Mouse (Mus musculus) spleen, adult 18-20 months (tissue): ENCODE data around the gene Snx14.
A peak's percentile ranks its signal among the peaks of the same experiment; 100 is the strongest.
"Not testable (repeated sequence)": the region's sequence is repeated elsewhere in the genome, so short reads cannot be mapped to it uniquely, and the experiment has no call there.

Experiments
- DNase-seq, 2 experiments: peaks; one replicate each; pipeline ENCODE4 v3.0.0; 2022; ENCODE audit warnings: mixed read lengths in 2 of 2

Snx14 gene

DNA sequence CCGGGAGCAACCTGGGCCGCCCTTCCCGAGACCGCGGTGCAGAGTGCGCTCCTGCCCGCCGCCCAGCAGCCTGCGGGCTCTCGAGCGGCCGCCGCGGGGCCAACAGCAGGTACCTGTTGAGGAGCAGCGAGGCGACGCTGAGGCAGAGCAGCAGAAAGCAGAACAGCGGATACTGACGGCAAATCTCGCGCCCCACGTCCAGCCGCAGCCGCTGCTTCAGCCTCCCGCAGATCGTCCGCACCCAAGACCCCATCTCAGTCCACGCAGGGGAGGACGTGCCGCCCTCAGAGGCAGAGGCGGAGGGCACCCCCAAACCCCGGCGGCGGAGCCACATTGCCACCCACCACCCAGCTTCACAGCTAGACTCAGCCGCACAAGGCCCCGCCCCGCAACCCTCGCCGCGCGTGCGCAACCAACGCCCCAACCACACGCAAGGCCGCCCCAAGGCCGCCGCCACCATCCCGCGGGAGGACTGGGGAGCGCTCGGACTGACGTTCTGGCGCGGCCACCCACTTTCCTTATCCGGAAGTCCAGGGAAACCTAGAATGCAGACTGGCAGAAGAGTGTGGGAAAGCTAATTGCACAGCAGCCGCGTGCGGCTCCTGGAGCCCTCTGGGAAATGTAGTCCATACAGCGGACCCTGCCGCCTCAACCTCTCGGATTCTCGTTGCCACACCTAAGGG is at the start of gene Snx14:
TSS of gene Snx14 (minus strand) at position 404 of the 683 bp plus-strand sequence.
- DNase-seq = peak; percentile 84 to 95

DNA sequence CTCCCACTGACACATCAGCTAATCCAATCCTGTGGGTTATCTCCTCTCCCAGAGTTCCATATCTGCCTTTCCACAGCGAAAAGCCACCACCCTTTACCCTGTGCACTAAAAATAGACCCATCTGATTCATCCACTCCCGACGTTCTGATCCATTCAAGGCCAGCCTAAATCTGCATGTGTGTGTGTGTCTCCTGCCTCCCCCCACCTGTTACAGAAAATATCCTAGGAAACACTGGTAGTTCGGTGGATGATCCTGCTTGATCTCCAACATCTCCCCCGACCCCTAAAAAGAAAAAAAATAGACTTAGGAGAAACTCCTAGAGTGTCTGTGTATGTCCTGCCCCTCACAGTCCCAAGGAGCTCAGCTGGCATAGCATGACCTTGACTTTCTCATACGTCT is 45.8 kb upstream of the Snx14 start:
- DNase-seq = no peak

DNA sequence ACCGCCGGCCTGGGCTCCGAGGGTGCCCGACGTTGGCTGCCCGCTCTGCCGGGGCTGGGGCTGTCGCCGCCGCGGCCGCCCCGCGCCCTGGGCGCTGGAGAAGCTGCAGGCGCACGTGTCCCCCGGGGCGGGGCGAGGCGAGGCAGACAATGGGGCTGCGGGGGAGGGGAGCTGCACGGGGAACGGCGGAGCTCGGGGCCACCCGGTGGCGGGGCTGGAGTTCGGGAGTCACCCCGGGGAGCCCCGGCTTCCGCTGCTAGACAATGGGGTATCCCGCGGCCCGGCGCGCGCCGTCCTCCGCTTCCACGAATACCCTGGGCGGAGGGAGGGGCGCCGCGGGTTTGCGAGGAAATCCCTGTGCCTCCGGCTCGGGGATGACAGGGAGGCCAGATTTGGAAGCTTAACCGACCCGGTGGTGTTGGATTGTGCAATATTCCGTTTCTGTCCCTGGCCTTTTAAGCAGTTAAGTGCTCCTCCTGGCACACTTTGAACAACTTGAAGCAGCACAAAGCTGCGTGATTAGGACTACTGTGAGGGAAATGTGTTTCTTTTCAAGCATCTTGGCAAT is 44.2 kb upstream of the Snx14 start:
- peak; percentile 79 to 82 for DNase-seq

DNA sequence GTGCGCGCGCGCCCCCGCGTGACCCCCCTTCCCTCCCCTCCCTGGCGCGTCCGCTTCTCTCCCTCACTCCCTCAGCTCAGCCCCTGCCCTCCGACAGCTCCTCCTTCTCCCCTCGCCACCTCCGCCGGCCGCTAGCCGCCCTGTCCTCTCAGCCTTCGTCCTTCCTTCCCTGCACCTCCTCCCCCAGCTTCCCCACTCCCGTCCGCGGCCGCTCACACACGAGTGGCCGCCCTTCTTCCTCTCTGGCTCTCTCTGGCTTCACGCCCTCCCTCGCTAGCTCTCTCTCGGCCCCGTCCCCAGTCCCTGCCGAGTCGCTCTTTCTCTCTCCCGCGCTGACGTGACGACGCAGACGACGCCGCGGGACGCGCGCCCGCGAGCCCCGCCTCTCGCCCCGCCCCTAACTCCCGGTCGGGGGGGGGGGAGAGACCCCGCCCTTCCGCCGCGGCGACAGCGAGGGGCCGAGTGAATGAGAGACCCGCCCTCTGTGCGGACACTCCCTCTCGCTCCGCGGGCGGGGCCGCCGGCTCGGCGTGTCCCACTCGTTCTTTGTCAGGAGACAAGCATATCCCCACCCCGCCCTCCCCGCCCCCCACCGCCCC is 43.6 kb upstream of the Snx14 start, which contains the start of gene Syncrip:
TSS of gene Syncrip (minus strand) at position 345 of the 599 bp plus-strand sequence.
- DNase-seq = peak; percentile 89

DNA sequence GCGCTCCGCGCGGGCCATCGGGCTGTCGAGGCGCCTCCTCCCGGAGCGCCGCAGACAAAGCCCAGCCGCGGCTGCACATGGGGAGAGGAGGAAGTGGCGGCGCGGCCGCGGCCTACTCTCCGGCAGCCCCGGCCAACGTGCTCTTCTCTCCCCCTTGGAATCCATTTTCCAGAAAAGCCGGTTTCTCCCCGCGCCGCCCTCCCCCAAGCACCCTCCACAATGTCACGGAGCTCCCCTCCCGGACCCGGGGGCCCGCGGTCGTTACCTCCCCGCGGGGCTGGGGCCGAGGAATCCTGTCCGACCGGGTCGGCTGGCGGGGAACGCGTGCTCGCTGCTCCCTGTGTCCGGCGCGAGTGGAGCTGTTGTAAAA is 43.0 kb upstream of the Snx14 start:
- peak; percentile 56 for DNase-seq

DNA sequence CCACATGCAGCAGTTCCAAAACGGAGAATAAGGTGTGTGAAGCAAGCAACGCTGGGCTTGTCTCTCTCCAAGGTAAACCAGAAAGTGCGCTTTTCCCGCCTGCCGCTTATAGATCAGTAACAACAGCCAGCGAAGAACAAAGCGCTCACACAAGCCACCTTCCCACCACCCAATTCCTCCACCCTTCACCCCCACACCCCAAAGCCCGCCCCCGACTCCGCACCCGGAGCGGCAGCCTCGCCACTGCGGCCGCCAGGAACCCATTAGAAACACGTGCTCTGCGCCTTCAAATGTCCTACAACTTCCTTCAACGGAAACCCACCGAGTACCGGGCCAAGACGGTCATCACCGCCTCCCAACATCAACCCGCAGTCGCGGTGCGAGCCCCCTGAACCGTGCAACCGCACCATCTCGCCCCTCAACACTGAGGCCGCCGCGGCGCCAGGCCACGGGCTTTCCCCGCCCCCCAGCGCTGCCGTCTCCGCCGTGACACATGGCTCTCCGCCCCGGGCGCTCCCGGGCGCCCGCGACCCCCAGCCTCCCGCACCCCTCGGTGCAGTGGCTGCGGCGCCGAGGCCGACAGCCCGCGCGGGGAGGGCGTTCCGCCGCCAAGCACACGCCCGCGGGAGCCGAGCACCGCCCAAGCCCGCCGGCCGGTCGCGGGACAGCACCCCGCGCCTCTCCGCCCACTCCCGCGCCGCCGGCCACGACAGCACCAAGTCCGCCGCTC is 42.5 kb upstream of the Snx14 start:
- peak; percentile 51 to 52 for DNase-seq

DNA sequence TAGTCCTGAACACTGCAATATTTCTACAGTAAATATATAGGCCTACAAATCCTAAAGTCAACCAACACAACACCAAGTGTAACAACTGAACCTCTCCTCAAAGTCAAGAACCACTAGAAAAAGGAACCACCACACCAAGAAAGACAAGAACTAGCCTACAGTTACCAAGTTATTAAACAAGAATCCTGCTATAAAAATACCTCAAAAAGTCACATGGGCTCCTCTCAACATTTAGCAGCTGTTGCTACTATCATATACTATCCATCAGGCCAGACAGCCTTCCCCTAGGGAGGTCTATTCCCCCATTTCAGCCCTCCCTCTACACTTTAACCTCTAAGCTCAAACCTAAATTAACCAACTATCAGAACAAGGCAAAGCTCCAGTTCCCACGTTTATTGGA is 41.4 kb upstream of the Snx14 start:
- no peak for DNase-seq

DNA sequence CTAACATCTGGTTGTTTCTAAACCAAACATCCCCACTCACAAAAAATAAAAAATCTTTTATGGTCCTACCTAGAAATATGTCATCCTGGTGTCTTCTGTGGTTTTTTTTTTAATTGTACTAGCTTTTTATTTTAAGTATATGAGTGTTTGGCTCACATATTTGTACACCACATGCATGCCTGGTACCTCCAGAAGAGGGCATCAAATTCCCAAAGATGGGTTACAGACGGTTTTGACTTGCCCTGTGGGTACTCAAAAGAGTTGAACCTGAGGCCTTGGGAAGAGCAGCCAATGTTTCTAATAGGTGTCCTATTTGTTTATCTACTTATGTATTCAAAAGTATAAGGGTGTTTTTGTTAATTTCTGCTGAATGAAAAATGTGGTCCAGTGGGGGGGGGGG is 37.4 kb upstream of the Snx14 start:
- DNase-seq = no peak

DNA sequence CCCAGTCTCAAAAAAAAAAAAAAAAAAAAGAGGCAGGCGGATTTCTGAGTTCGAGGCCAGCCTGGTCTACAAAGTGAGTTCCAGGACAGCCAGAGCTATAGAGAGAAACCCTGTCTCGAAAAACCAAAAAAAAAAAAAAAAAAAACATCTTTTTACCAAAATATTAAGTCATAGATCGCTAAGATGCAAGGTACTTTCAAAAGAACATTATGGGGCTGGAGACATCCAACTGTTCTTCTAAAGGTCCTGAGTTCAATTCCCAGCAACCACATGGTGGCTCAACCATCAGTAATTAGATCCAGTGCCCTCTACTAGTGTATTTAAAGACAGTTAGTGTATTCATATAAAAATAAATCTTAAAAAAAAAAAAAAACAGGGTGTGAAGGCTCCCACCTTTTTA is 22.3 kb upstream of the Snx14 start:
- DNase-seq = not testable (repeated sequence)

DNA sequence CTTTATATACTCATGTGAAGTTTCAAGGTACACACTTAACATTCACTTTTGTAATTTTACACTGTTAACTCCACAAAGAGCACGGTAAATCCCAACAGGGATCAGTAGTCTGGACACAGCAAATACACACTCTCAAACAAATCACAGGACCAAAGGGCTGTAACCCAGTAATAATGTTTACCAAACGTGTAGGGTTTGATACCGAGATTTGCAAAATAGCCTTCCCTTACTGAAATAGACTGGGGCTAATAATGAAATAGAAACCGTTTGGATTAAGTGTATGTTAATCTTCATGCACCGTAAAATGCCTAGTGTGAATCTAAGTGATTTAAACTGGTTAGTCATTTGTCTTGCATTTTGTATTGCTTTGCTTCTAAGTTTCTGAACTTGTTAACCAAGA is 1.2 kb upstream of the Snx14 start:
- DNase-seq = no peak

DNA sequence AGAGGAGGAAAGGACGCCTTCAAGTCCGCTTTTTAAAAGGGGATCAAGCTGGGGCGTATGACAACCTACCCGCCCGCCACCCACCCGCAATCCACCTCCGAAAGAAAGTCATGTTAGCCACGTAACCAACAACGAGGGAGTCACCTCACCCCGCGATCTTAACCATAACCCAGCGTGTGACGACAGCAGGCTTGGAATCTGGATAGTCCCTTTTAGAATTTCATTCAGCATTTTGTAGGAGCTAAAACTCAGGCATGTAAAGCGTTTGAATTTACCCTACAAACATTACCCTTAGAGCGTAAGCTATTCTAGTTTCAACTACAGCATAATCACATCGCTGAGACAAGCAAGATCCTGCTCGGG is 461 bp upstream of the Snx14 start:
- no peak for DNase-seq

DNA sequence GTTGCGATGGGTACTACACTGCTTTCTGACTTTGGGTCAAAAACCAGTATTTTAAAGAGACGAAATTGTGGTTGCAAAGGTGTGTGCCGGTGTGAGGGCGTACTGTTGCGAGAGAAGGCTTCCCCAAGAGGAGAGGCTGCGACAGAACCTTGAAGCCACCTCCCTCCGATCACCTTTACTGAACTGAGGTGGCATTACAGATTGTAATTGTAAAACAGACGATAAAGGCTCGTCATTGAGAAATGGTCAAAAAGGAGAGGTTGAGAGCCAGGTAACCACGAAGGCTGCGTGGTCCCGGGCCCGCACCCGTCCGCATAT is 562 bp downstream of the Snx14 start:
- DNase-seq = no peak

DNA sequence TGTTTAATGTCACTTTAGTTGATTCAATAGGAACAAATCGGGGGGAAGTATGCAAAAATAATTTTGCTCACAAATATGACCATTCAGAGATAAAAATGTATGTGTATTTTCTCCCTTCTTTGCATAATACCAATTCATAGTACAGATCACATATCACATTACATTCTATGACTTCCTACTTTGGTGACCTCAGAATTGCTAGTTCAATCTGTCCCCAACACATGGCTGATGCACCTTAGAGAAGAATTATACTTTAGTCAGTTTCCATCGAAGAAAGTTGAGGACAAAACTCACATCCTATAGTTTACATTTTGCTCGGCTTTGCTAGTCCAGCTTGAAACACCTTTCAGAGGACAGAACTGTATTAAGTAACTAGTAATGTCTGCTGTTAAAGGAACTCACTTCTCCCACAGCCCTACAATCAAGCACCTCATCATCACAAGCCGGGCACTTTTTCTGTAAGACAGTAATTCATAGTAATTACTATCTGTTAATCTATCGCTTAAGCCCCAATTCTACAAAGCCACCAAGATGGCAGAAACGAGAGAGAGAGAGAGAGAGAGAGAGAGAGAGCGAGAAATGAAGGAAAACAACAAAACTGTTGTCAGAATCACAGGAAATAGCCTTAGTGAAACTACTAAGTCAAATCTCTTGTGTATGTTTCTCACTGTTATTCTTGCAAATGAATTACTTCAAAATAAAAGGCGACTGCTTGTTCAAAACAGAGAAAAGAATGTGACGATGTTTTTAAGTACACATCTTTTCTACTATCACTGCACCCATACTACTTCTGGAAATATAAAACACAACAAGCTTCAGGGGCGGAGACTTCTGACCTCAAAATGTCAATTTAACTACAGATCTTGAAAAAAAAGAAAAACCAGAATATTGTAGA is 1.2 kb downstream of the Snx14 start:
- no peak for DNase-seq

DNA sequence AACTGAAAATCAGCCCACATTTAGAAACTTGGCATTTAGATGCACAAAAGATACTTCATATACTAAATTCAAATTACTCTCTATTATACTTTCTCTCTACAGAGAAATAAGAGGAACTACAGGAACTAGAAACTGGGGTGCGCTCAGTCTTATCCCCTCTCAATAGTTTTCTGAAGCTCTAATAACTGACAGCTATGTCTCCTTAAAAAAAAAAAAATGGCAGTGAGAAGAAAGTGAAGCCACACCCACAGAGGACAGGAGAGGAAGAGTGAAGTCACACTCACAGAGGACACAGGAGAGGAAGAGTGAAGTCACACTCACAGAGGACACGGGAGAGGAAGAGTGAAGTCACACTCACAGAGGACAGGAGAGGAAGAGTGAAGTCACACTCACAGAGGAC is 14.4 kb downstream of the Snx14 start:
- no peak for DNase-seq

DNA sequence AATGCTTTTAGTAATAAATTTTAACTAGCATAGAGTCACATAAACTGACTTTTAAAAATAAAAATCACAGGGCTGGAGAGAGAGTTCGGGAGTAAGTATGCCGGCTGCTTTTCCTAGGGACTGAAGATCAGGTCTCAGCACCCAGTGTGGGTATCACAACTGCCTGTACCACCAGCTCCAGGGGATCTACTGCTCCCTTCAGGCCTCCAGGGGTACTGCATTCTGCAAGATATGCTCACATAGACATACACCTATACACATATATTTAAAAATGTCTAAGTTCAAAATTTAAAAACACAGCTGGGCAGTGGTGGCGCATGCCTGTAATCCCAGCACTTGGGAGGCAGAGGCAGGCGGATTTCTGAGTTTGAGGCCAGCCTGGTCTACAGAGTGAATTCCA is 16.3 kb downstream of the Snx14 start:
- no peak for DNase-seq

DNA sequence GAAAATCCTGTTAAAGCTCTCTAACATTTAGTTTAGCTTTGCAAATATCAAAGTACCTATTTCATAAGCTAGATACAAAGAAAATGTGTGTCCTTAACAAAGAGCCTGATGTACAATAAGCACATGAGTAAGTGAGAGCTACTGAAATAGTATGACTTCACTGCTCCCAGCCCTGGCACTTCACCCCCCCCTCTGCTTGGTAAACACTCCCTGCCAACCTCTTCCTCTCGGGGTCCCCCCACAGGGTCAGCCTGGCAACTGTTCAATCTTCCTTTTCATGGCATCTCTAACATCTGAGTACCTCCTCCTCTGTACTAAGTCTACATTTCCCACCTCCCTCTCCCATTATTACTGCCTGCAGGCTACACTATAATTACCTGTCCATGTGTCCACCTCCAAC is 22.0 kb downstream of the Snx14 start:
- DNase-seq = no peak

DNA sequence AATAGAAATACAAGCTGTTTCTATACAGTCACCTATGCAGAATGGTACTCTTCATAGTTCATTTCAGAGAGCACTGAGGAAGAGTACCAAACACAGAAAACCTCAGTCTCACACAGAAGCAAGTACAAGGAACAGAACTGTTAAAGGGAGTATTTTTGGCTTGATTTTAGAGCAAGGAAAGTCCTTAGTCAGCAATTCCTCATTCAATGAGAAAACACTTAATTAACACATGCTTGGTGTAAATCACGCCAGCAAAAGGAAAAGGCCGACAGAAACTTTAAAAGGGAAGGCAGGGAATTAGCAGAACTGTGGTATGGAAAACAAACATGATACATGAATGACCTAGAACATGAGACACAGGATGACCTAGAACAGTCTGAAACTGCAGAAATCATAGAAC is 28.8 kb downstream of the Snx14 start:
- DNase-seq = no peak

DNA sequence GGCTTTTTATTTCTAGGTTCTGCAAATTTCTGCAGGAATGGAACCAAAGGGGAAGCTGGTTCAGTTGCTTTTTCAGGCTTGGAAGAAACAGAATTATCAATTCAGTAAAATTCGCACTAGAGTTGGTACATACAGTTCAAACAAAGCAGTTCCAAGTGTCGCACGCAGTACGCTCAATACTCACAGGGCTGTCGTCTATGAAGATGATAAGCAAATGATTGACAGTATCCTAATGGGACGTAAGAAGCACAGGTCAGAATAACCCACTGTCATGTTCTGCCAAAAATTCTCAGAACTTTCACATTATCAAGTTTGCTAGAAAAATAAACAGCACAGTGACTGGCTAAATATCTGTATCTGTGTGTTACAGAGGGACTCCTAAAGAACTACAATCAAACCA is 34.2 kb downstream of the Snx14 start:
- DNase-seq = no peak

DNA sequence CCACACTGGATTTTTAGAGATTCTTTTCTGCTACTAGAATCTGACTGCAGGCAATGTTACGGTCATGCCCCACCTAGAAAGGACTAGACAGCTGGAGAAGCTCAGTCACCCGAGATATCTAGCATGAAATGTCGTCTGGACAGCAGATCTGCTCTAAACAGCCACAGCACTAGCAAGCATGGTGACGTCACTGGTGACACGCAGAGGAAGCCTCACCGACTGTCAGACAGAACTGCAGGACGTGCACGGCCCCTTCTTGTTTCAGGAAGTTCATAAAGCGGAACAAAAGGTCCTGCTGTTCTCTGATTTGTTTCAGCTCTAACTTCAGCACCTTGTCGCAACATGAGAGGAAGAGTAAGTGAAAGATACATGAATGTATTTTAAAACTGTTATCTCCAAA is 34.7 kb downstream of the Snx14 start:
- DNase-seq = peak; percentile 27 to 40

DNA sequence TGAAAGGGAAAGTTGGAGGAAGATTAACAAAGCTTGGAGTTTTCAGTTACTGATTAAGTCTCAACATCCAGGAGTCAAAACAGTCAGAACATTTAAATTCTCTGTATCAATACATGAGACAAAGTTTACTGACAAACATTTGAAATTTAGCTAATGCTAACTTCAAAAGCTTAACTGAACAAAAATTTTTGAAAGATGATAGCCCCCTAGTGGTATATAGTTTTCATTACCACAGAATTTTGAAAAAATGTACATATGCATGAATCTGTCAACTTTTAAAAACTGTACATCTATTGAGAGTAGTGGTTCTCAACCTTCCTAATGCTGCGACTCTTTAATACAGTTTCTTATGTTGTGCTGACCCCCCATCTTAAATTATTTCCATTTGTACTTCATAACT is 40.3 kb downstream of the Snx14 start:
- no peak for DNase-seq

DNA sequence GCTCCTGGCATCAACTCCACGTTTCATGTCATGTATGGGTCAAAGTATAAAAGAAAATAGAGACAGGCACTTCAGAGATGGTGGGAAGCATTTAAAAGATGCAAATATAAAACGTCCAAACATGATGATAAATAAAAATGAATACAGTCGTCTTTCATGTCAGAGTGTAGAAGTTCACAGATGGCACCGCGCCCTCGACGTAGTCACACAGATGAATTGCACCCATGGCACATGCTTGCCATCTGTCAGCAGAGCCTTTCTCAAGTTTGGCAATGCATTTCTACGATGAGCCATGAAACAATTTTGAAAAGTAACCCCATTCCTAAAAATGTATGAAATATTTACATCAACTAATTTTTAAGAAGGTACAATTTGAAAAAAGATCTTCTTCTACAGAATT is 43.9 kb downstream of the Snx14 start:
- DNase-seq = no peak

DNA sequence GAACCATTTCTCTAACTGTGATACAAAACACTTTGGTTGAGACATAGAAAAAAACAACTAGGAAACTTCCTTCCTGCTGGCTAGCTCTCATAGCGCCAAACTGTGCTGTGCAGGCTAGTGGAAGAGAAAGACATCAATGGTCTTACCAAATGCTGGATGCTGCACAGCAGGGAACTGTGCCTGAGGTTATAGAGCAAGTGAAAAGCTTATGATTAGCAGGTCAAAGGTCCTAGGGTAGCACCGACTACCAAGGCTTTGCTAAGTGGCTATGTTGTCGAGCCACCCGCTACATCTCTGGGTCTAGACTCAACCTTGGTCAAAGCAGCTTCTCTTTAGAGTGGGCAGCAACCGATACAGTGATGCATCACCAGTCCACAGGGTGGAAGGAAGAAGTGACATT is 49.9 kb downstream of the Snx14 start:
- DNase-seq = no peak

DNA sequence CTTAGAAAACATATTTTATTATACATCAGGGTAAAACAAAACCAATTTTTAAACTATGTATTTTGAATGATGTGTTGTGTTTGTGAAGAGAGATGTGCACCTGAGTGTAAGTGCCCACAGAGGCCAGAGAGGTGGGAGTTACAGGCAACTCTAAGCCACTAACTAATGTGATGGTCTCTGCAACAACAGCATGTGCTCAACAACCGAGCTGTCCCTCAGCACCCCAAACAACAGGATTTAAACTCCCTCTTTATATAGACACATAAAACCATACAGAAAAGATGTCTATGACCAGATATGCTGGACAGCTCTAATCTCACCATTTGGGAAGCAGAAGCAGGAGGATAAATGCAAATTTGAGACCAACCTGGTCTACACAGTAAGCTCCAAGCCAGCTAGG is 58.2 kb downstream of the Snx14 start:
- no peak for DNase-seq
